Mouse (Mus musculus): ENCODE measurements around the gene Zscan25.
"Not testable (repeated sequence)": the region's sequence is repeated elsewhere in the genome, so short reads cannot be mapped to it uniquely, and the experiment has no call there.

Gene Zscan25

DNA sequence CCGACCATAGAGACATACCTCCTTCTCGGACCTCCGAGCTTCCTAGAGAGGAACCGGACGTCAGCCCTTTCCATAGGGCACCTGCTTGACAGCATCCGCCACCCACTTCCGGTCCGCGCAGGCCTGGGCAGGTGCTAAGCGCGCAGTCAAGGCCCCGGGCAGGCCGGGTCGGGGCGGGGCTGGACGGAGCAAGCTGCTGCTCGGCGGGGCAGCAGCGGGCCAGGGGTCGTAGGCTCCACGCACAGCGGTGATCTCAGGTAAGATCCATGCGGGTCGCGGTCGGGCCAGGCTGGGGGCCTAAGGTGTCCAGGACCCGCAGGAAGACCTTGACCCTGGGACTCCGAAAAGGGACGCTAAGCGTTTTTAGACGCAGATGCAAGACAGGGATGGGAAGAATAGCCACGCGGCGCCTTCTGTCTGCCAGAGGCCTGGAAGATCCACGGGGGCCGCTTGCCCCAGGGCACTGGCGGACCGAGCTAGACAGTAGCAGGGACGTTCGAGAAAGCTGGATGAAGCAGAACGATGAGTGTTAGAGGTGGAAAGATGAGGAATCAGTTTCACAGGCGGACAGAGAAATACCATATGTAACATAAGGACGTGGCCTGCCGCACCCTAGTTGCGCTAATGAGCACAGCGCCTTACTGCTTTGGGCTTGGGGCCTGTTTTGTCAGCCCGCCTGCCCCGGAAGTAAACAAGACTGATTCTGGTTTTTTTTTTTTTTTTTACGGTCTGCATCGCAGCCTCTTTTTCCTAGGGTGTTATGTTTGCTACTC is at the start of gene Zscan25:
Gene Zscan25 (plus strand): TSS at position 130 of the 773 bp plus-strand sequence.
- peak; percentile 94 to 98 for DNase-seq

DNA sequence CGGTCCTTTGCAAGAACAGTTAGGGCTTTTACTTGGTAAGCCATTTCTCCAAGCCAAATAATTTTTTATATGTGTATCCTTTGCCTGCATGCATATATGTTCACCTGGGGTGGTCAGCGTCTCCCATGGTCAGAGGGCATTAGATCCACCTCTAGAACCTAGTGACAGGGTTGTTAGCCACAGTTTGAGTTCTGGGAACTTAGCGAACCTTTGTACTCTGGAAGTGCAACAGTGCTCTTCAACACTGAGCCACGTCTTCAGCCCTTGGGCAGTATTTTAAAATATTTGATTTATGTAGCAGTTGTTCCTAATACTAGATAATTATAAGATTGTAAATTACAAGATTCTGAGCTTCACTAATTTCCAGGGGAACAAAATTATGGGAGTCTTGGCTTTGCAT is 49.7 kb upstream of the Zscan25 start:
- DNase-seq: no peak

DNA sequence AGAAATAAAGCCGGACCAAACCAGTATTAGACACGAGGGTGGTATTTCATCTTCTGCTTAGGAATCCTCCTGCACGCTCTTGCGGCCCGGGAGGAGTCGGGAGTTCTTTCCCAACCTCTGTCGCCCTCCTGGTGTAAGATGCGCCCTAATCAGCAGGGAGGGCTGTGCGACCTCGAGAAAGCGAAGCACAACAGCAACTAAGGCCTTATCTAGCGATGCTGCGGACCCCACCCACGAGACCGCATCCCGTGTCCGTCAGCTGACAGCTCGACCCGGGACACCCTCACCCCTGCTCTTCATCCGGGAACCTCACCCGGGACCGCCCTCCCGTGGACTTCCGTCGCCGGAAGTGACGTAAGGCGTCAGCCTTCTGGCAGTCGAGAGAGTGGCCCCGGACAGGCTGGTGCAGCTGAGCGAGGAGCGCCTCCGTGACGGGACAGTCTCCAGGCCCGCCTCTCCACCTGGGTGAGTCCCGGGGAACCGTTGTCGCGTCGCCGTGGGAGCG is 48.9 kb upstream of the Zscan25 start, which contains the start of gene Zfp655:
Gene Zfp655 (plus strand): TSS at position 349 of the 505 bp plus-strand sequence.
- peak; percentile 96 to 99 for DNase-seq

DNA sequence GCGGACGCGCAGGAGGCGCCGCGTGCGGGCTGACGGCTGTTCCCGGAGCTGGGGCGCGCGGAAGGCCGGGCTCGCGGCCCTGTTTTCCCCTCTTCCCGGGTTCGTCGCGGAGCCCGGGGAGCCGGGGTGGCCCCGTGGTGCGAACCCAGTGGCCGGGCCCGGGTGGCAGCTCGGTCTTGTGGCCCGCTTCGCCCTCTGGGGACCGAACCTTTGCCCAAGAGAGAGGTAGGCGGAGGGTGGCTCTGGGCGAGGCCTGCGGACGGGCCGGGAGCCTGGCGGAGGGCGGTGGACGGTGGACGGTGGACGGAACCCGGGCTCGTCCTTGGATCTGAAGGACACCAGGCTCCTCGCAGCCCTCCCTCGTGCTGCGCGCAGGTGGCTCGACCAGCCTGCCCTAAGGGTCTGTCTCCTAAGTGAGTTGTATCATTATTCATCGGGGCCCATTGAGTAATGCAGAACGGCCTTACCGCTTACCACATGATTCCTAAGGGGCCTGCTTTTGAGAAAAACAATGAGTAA is 48.3 kb upstream of the Zscan25 start:
- DNase-seq: no peak

DNA sequence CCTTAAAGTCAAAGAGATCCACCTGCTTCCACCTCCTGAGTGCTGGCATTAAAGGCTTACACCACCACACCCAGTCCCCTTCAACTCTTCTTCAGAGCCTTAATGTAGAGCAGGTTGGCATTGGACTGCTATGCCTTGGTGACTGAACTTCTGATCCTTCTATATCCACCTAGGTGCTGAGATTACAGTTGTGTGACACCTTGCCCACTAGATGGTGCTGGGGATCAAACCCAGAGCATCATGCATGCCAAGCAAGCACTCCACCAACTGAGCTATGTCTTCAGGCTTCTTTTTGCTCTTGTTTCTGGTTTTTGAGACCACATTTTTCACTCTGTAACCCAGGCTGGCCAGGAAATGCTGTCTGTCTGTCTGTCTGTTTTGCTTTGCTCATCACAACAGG is 45.7 kb upstream of the Zscan25 start:
- DNase-seq: peak; percentile 43 to 44

DNA sequence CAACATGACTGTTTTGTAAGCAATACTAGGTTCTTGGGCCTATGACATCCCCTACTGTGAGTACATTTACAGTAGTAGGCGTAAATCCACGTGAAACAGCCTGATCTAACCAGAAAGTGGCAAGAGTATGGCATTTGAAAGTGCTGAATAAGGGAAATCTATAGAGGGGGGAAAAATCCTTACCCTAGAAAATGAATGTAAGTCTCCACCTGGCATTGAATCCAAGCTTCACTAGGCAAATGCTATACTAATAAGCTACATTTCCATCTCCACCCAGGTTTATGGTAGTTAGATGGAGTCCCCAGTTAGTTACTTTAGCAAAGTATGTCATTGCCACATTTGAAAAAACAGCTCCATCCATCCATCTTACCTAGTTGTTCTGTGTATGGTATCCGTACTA is 30.8 kb upstream of the Zscan25 start:
- no peak for DNase-seq

DNA sequence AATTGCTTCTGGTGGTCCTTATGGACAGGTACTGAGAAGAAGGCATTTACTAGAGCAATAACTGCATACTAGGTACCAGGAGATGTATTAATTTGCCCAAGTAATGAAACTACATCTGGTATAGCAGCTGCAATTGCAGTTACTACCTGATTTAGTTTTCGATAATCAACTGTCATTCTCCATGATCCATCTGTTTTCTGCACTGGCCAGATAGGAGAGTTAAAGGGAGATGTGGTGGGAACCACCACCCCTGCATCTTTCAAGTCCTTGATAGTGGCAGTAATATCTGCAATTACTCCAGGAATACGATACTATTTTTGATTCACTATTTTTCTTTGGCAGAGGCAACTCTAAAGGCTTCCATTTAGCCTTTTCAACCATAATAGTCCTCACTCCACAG is 6.7 kb upstream of the Zscan25 start:
- DNase-seq: not testable (repeated sequence)

DNA sequence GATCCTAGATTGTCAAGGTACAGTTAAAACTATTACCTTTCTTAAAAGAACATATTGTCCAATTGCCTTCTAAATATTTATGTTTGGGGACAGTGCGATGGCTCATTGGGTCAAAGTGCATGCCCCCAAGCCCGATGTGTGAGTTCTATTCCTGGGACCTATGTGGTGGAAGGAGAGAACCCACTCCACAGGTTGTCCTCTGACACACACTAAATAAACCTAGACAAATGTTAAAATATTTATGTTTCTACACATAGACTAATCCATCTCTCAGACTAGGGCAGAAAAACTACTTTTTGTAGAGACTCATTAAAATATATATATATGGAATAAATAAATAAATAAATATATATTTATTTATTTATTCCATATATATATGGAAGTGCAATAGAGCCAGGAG is 352 bp upstream of the Zscan25 start:
- no peak for DNase-seq

DNA sequence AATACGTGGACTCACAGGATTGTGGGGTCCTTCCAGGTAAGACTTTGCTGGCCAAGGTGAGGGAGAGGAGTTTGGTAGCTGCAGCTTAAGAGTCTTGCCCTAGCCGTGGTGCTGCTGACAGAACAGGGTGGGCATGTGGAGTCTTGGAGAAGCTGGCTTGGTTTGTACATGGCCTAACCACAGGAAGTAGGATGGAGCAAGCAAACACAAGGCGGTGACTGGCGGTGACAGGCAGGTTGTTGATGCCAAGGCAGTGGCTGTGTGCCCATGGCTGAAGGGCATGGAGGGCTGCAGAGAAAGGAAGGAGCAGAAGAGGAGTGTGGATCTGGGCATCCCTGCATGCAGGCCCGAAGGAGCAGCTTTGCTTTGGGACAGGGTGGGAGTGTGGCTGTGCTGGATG is 8.1 kb downstream of the Zscan25 start:
- no peak for DNase-seq

DNA sequence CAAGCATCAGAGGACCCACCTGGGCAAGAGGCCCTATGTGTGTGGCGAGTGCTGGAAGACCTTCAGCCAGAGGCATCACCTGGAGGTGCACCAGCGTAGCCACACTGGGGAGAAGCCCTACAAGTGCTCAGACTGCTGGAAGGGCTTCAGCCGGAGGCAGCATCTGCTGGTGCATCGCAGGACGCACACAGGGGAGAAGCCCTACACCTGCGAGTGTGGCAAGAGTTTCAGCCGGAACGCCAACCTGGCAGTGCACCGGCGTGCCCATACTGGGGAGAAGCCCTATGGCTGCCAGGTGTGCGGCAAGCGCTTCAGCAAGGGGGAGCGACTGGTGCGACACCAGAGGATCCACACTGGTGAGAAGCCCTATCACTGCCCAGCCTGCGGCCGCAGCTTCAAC is 10.4 kb downstream of the Zscan25 start:
- DNase-seq: no peak

DNA sequence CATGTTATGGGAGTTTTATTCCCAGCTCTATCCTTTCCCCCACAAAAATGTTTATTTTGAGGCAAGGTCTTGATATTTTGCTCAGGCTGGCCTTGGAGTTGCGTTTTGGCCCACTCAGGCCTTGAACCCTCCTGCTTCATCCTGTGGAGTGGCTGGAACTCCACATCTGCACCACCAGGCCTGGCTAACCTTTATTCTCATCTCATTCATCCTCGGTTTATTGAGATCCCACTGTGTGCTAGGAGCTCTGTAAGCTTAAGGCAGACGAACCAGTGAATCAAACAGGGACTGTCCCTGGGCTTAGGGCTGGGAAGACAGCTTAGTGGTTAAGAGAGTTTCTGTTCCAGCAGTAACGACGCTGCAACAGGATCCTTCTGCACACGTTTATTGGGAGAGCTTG is 12.1 kb downstream of the Zscan25 start:
- no peak for DNase-seq

DNA sequence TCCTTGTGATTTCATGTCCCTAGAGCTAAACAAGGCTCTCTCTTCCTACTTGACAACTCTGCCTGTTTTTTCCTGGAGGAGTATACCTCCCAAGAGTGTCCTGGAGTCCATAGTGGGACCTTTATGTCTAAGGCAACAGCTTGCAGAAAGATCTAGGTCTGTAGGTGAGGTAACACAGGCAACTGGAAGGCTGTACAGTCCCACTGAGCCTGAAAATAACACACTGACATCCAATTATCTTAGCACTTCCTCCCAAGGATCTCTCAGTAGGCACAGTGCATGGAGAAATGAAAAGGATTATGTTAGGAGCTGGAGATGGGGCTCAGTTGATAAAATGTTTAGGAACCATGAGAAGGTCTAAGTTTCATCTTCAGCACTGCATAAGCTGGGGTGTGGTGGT is 20.2 kb downstream of the Zscan25 start:
- no peak for DNase-seq

DNA sequence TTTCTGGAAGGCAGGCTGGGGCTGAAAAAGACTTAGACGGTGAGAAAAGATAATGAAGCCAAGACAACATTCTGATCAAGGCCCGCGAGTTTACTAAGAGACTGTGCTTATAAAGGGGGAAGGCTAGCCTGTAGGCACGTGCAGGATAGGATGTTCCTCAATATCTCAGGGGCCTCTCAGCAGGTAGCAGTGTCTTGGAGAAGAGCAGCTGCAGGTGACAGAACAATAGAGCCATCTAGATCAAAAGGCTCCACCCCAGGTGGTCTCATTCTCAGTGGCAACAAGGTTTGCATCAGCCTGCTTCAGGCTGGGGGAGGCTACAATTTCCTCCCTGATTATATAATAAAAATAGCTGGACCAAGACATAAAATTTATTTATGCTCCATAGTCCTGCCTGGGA is 21.5 kb downstream of the Zscan25 start:
- DNase-seq: not testable (repeated sequence)

DNA sequence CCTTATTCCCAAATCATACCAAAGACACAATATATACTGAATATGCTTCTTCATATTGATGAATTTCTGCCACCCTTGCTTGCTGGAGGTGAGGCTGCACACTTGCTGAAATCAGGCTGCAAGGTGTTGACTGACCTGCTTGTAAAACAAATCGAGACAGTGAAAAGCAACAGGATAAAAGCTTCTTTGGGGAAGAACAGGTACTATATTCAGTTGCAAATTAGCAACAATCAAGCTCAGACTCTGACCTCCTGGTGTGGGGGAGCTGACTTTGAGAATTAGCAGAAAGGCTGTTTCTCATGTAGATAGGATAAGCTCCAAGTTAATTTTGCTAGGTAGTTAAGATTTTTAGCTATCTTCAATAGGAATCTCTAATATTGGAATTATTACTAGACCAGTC is 22.1 kb downstream of the Zscan25 start:
- no peak for DNase-seq

DNA sequence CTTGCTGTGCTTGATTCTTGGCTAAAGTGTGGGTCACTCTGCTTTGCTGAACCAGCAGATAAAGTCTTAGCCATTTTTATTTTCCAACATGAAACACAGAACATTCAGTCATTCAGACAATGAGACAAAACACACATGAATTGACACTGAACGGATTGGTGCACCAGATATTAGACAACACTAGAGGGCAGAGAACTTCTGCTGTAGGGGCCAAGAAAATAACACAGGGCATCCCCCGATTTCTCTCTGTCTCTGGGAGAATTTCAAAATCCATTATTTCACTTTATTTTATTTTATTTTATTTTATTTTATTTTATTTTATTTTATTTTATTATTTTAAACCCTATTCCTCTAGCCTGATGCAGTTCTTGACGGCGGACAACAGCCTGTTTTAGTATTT is 26.7 kb downstream of the Zscan25 start:
- not testable (repeated sequence) for DNase-seq

DNA sequence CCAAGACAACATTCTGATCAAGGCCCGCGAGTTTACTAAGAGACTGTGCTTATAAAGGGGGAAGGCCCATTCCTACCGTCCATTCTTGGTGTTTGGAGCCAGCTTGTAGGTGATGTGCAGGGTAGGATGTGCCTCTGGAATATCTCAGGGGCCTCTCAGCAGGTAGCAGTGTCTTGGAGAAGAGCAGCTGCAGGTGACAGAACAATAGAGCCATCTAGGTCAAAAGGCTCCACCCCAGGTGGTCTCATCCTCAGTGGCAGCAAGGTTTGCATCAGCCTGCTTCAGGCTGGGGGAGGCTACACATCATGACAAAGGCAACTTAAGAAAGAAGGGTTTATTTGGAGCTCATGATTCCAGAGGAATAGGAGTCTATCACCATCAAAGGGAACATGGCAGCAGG is 27.5 kb downstream of the Zscan25 start:
- not testable (repeated sequence) for DNase-seq

DNA sequence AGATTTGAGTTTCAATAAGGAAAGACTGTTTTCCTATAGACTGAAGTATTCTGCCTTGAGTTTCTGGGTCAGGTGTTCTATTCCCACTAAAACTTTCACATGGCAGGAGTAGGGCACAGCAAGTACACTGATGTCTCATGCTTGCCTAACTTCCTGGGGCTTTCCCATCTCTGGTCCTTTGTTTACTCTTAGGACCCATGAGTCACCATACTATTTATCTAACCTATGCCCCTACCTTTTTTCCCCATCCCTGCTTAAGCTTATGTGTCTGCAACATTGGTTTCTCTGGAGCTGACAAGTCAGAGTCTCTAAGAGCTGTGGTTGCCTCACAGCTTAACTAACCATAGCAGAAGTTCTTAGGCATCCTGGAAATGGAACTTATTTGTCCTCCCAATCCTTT is 33.5 kb downstream of the Zscan25 start:
- no peak for DNase-seq

DNA sequence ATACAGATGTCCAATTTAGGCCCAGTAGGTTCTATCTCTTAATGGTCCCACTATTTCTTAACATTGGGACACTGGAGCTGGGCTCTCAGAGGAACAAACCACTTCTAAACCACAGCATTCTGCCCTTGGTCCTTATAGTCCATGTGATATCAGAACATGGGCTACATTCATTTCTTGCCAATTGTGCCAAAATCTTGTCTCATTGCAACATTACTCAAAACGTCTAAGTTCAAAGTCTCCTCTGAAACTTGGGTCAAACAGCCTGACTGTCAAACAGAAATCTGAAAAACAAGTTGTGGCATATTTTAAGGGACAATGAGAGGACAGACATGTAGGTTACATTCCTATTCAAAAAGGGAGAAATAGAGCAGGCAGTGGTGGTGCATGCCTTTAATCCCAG is 36.8 kb downstream of the Zscan25 start:
- DNase-seq: no peak

DNA sequence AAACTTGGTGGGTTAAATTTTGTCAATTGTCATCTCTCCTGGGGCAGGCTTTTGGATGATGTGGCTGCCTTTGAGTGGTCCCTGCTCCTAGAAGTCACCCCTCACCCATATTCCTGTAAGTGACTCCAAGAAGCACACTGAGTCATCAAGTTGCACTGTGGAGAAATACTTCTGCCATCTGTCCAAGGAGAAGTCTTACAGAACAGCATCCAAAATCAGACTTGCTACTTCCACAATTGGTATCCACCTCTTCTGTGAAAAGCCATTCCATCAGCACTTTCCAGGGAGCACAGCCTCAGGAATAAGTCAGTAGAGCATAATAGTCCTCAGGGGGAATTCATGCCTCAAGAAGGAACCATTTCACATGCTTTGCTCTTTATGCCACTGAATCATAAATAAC is 58.5 kb downstream of the Zscan25 start:
- DNase-seq: not testable (repeated sequence)
